Mouse (Mus musculus) lung, embryonic 16.5 days (tissue): ENCODE results near the gene Dpf3. TPM values are rescaled to one million over a fixed set of nuclear protein-coding genes. Genes with fewer than 3 reads are reported as not detected.

Source experiments
- ATAC-seq: fragments of 200-750 bp; cut with Nextera tagmentation; 2 replicates; pipeline ENCODE4 v1.8.0; 2017; ENCODE audit warnings: low read depth, mild to moderate bottlenecking, moderate library complexity
- H3K27ac ChIP-seq: fragments of 300-500 bp; sonication (generic); 2 replicates; pipeline ENCODE4 v1.5.1; 2014; ENCODE audit warnings: mild to moderate bottlenecking, control low read depth, low read length
- H3K27me3 ChIP-seq: fragments of 300-500 bp; sonication (generic); 2 replicates; pipeline ENCODE4 v1.6.1; 2014; ENCODE audit warnings: low read depth, low read length, mixed read lengths; ENCODE audit not compliant: control insufficient read depth, insufficient read depth
- H3K36me3 ChIP-seq: fragments of 300-500 bp; sonication (generic); 2 replicates; pipeline ENCODE4 v1.6.1; 2014; ENCODE audit warnings: low read length; ENCODE audit not compliant: control insufficient read depth, insufficient read depth
- H3K4me1 ChIP-seq: fragments of 300-500 bp; sonication (generic); replicated peaks from 2 replicates; pipeline ENCODE4 v1.6.1; 2014; ENCODE audit warnings: low read length, mixed read lengths; ENCODE audit not compliant: control insufficient read depth, insufficient read depth
- H3K4me2 ChIP-seq: fragments of 300-500 bp; sonication (generic); 2 replicates; pipeline ENCODE4 v1.6.1; 2014; ENCODE audit warnings: low read depth, low read length, control low read depth
- H3K4me3 ChIP-seq: fragments of 300-500 bp; sonication (generic); 2 replicates; pipeline ENCODE4 v1.5.1; 2014; ENCODE audit warnings: mild to moderate bottlenecking, low read length, control low read depth
- H3K9ac ChIP-seq: fragments of 300-500 bp; sonication (generic); 2 replicates; pipeline ENCODE4 v1.6.1; 2014; ENCODE audit warnings: low read length, control low read depth
- H3K9me3 ChIP-seq: fragments of 300-500 bp; sonication (generic); 2 replicates; pipeline ENCODE4 v1.6.1; 2016; ENCODE audit warnings: low read length; ENCODE audit not compliant: control insufficient read depth
- WGBS: fragments of 180-500 bp; shearing (Covaris S2); extraction: QIAGEN DNeasy Blood & Tissue Kit; methylation state at CpG from one replicate; pipeline ENCODE4 v1.1.7; 2014; 5-methylcytosine and 5-hydroxymethylcytosine counted together
- polyA plus RNA-seq: library from polyadenylated mRNA; unstranded; fragments of >200 nt; fragmentation: Nextera tagmentation; extraction: Ambion mirVana; gene quantifications from 2 replicates; pipeline ENCODE4 v1.2.1, GENCODE M21; 2015

Dpf3 gene
- polyA plus RNA-seq, 1 experiment from 2014 or later, result 3.9 TPM

GRCm38 (mm10) chr12:83492808-83493207 lies 5.3 kb upstream of the Dpf3 start:
- 70% methylated on average over 3 of the region's 3 CpGs for WGBS
- Histone ChIP-seq H3K4me1 (peaks cover 6% of the 10 kb centered on the region; the same call in 1 of the 2 replicates), H3K9me3 (peaks cover 4% of the 10 kb centered on the region; the same call in 1 of the 2 replicates)

GRCm38 (mm10) chr12:83491609-83492008 lies 4.1 kb upstream of the Dpf3 start:
- WGBS, result 55% methylated on average over 1 of the region's 1 CpGs
- H3K27ac ChIP-seq, result no peak overlapping the region
- H3K9ac ChIP-seq, result no peak overlapping the region
- H3K4me2 ChIP-seq, result no peak overlapping the region
- peaks cover 4% of the 10 kb centered on the region; the same call in 1 of the 2 replicates for H3K9me3 ChIP-seq
- no peak overlapping the region for H3K4me3 ChIP-seq
- H3K27me3 ChIP-seq, result no peaks in the 10 kb centered on the region; the same call in 1 of the 2 replicates
- H3K4me1 ChIP-seq, result peaks cover 6% of the 10 kb centered on the region; the same call in 1 of the 2 replicates
- H3K36me3 ChIP-seq, result no peaks in the 10 kb centered on the region
- no peak for ATAC-seq

More at GRCm38 (mm10) chr12:83492808-83493207, 5.3 kb upstream of the Dpf3 start:
- ATAC-seq, result no peak
- no peak overlapping the region for H3K4me2 ChIP-seq
- no peaks in the 10 kb centered on the region for H3K36me3 ChIP-seq
- no peaks in the 10 kb centered on the region; the same call in 1 of the 2 replicates for H3K27me3 ChIP-seq
- H3K9ac ChIP-seq, result no peak overlapping the region
- H3K27ac ChIP-seq, result no peak overlapping the region
- H3K4me3 ChIP-seq, result no peak overlapping the region

GRCm38 (mm10) chr12:83489748-83490147 lies 2.2 kb upstream of the Dpf3 start:
- 21% methylated on average over 2 of the region's 2 CpGs for WGBS
- Histone ChIP-seq H3K36me3 (no peaks in the 10 kb centered on the region), H3K9me3 (peaks cover 4% of the 10 kb centered on the region; the same call in 1 of the 2 replicates), H3K4me1 (peaks cover 21% of the 10 kb centered on the region), H3K9ac (no peak overlapping the region), H3K4me2 (no peak overlapping the region), H3K4me3 (no peak overlapping the region), H3K27me3 (peaks cover 13% of the 10 kb centered on the region), H3K27ac (no peak overlapping the region)
- no peak for ATAC-seq

GRCm38 (mm10) chr12:83488211-83488941 lies 860 bp upstream of the Dpf3 start:
- Histone ChIP-seq H3K27ac (no peak overlapping the region; the same call in 1 of the 2 replicates), H3K9ac (peak overlapping the region; percentile 49)
- under 1% methylated on average over 29 of the region's 29 CpGs for WGBS

DNA sequence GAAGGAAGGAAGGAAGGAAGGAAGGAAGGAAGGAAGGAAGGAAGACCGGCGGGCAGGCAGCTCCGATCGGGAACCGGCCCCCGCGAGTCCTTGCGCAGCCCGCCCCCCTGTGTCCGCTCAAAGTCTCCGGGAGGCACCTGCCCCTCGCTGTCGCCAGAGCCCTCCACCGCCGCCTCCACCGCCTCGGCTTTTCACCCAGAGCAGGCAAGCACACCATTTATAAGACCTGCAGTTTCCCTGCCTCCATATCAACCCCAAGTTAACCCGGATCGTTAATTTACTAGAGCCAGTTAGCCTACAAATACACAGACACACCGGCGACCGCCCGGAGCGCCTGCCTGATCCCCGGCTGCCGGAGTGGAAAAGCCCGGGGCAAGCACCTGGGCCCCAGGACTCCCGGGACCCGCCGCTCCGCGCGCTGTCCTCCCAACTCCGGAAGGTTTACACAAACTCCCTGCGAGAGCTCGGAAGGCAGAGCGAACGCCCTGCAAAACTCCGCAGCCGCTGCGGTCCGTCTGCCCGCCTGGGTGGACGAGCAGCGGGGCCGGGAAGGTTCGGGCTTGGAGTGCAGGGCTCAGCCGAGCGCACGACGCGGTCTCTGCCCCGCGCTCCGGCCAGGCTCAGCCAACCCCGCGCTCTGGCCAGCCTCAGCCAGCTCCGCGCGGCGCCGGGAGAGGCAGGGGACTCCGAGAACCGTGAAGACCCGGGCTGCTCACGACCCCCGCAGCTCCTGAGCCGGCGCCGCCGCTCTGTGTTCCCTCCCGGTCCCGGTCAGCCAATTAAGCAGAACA lies 650 bp downstream of the Dpf3 start:
- H3K27me3 ChIP-seq, result peaks cover 23% of the 10 kb centered on the region
- peak; percentile 59 for ATAC-seq
- H3K36me3 ChIP-seq, result no peaks in the 10 kb centered on the region
- H3K9me3 ChIP-seq, result peaks cover 4% of the 10 kb centered on the region; the same call in 1 of the 2 replicates
- H3K4me3 ChIP-seq, result peak overlapping the region; percentile 71
- H3K4me1 ChIP-seq, result peaks cover 21% of the 10 kb centered on the region
- 0 out of 2 replicates have a peak overlapping the region, but pooled peaks have one; percentile 9 for H3K27ac ChIP-seq
- WGBS, result under 1% methylated on average over 73 of the region's 73 CpGs
- H3K4me2 ChIP-seq, result peak overlapping the region; percentile 100
- peak overlapping the region; percentile 64 for H3K9ac ChIP-seq

More at GRCm38 (mm10) chr12:83488211-83488941, 860 bp upstream of the Dpf3 start:
- H3K36me3 ChIP-seq, result no peaks in the 10 kb centered on the region
- 0 out of 2 replicates have a peak, but pooled peaks have one; percentile 13 for ATAC-seq
- H3K4me3 ChIP-seq, result peak overlapping the region; percentile 71
- H3K9me3 ChIP-seq, result peaks cover 4% of the 10 kb centered on the region; the same call in 1 of the 2 replicates
- peaks cover 23% of the 10 kb centered on the region for H3K27me3 ChIP-seq
- H3K4me1 ChIP-seq, result peaks cover 21% of the 10 kb centered on the region
- H3K4me2 ChIP-seq, result peak overlapping the region; percentile 100

- H3K9me3 ChIP-seq, result no peaks in the 10 kb centered on the region; the same call in 1 of the 2 replicates
- peak overlapping the region; percentile 100 for H3K4me2 ChIP-seq
- H3K9ac ChIP-seq, result peak overlapping the region; percentile 64
- whole genome bisulfite sequencing, result under 1% methylated on average over 53 of the region's 53 CpGs
- ATAC-seq, result no peak
- peak overlapping the region; percentile 71 for H3K4me3 ChIP-seq
- no peak overlapping the region for H3K27ac ChIP-seq
- peaks cover 21% of the 10 kb centered on the region for H3K4me1 ChIP-seq
- H3K36me3 ChIP-seq, result no peaks in the 10 kb centered on the region
- H3K27me3 ChIP-seq, result peaks cover 23% of the 10 kb centered on the region
Measured at GRCm38 (mm10) chr12:83485911-83486670, 1.4 kb downstream of the Dpf3 start.

DNA sequence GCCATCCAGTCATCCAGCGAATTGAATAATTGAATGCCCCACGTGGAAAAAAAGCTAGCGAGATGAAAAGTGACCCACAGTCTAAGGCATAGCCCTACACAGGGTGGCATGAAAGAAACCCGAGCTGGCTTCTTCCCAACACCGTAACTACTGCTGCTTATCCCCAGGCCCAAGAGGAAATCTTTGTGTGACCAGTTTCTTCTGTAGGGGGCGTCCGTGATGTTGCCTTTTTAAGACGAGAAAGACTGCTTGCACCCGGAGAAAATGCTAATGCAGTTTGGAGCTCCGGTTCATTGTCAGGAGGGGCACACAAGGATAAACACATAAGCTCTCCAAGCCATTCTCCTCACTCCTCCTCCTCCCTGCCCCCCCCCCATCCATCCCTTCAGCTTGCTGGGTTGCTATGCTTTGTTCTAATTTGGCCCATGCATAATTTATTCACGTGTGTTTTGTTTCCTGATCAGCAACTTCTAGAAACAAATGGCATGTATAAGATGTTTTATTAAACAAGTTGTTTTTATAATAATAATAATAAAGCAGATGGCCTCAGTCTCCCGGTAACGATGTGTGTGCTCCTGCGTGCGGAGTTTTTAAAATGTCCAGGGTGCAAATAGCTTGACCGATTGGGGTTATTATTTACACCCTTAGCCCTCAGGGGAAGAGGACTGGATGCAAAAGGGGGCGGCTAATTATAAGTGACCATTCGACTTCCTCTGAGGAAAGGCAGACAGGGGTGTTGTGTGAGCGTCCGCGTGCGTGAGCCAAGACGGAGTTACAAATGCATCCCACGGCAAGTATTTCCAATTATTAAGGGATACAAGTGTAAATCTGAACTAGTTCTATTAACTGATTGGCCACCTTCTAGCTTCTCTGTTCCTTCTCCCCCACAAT lies 2.4 kb downstream of the Dpf3 start:
- no peak overlapping the region for H3K27ac ChIP-seq
- ATAC-seq, result no peak
- H3K4me3 ChIP-seq, result peak overlapping the region; percentile 71
- H3K9me3 ChIP-seq, result no peaks in the 10 kb centered on the region
- H3K9ac ChIP-seq, result no peak overlapping the region
- H3K4me1 ChIP-seq, result peaks cover 21% of the 10 kb centered on the region
- peaks cover 23% of the 10 kb centered on the region for H3K27me3 ChIP-seq
- peak overlapping the region; percentile 100 for H3K4me2 ChIP-seq
- WGBS, result 3% methylated on average over 24 of the region's 24 CpGs
- H3K36me3 ChIP-seq, result no peaks in the 10 kb centered on the region

DNA sequence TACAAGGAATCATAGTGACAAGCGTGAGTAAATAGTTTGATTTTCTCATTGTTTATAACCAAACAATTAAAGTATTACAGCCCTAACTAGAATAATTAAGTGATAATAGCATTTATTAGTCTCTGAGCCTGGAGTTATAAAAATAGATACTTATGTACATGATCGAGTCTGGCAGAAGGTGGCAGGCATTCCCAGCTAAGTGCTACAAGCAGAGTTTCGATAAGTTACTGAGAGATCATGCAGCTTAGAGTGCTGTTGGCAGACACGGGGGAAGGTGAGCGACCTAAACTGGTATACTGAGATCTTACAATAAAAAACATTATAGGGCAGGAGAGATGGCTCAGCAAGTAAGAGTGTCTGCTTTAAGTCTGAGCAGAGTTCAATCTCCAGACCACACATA lies 3.9 kb downstream of the Dpf3 start:
- H3K4me2 ChIP-seq, result no peak overlapping the region
- WGBS, result 25% methylated on average over 5 of the region's 5 CpGs
- ATAC-seq, result no peak
- H3K4me1 ChIP-seq, result peaks cover 20% of the 10 kb centered on the region
- no peaks in the 10 kb centered on the region for H3K36me3 ChIP-seq
- H3K27me3 ChIP-seq, result peaks cover 23% of the 10 kb centered on the region
- no peak overlapping the region for H3K9ac ChIP-seq
- H3K9me3 ChIP-seq, result no peaks in the 10 kb centered on the region
- no peak overlapping the region for H3K27ac ChIP-seq
- H3K4me3 ChIP-seq, result no peak overlapping the region
